Mouse (Mus musculus) liver, embryonic 16.5 days (tissue): Measurements from ENCODE around the gene Pmf1. TPM values are rescaled to one million over a fixed set of nuclear protein-coding genes. Genes with fewer than 3 reads are reported as not detected.
A peak's percentile ranks its signal among the peaks of the same experiment; 100 is the strongest.
"Not testable (repeated sequence)": the region's sequence is repeated elsewhere in the genome, so short reads cannot be mapped to it uniquely, and the experiment has no call there.

ENCODE experiments used
- ATAC-seq: fragments of 200-750 bp; cut with Nextera tagmentation; 2 replicates; pipeline ENCODE4 v1.8.0; 2017; ENCODE audit warnings: low read depth, mild to moderate bottlenecking, moderate number of reproducible peaks, moderate library complexity
- H3K27ac ChIP-seq: fragments of 300-500 bp; sonication (generic); 2 replicates; pipeline ENCODE4 v1.5.1; 2014; ENCODE audit warnings: mild to moderate bottlenecking, low read length
- H3K27me3 ChIP-seq: fragments of 300-500 bp; sonication (generic); 2 replicates; pipeline ENCODE4 v1.6.1; 2014; ENCODE audit warnings: low read depth, low read length, mixed read lengths; ENCODE audit not compliant: control insufficient read depth, insufficient read depth
- H3K36me3 ChIP-seq: fragments of 300-500 bp; sonication (generic); 2 replicates; pipeline ENCODE4 v1.6.1; 2014; ENCODE audit warnings: mild to moderate bottlenecking; ENCODE audit not compliant: control insufficient read depth, insufficient read depth
- H3K4me1 ChIP-seq: fragments of 300-500 bp; sonication (generic); 2 replicates; pipeline ENCODE4 v1.6.1; 2014; ENCODE audit warnings: low read depth, low read length, mixed read lengths; ENCODE audit not compliant: control insufficient read depth
- H3K4me2 ChIP-seq: fragments of 300-500 bp; sonication (generic); 2 replicates; pipeline ENCODE4 v1.6.1; 2014; ENCODE audit warnings: low read depth, low read length, mixed read lengths
- H3K4me3 ChIP-seq: fragments of 300-500 bp; sonication (generic); 2 replicates; pipeline ENCODE4 v1.5.1; 2014; ENCODE audit warnings: low read depth, mild to moderate bottlenecking, low read length
- H3K9ac ChIP-seq: fragments of 300-500 bp; sonication (generic); 2 replicates; pipeline ENCODE4 v1.6.1; 2014; ENCODE audit warnings: low read depth, low read length
- H3K9me3 ChIP-seq: fragments of 300-500 bp; sonication (generic); replicated peaks from 2 replicates; pipeline ENCODE4 v1.6.1; 2016; ENCODE audit warnings: low read length; ENCODE audit not compliant: control insufficient read depth
- WGBS: fragments of 180-500 bp; shearing (Covaris S2); extraction: QIAGEN DNeasy Blood & Tissue Kit; methylation state at CpG from one replicate; pipeline ENCODE4 v1.1.7; 2014; ENCODE audit not compliant: insufficient replicate concordance; 5-methylcytosine and 5-hydroxymethylcytosine counted together
- polyA plus RNA-seq: library from polyadenylated mRNA; unstranded; fragments of >200 nt; fragmentation: Nextera tagmentation; extraction: Ambion mirVana; gene quantifications from 2 replicates; pipeline ENCODE4 v1.2.1, GENCODE M21; 2015

Pmf1 gene
- polyA plus RNA-seq, 1 experiment from 2014 or later = 69.7 TPM

DNA sequence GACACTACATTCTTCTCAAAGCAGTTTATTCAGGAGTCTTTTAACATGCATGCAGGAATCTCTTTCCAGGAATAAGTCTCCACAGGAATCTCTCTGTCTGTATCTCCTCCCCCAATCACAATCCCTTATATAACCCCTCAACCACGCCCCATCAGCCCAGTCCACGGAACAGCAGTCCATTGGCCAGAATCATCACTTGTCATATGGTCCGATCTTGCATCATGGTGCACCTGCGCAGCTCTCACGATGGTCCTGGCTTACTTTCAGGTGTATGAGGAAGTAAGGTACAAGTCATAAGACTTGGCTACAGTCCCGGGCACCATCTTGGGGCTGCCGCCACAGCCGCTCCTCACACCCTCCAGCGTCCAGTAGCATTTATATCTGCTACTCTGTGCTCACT, 37.5 kb downstream of the Pmf1 start, which contains the start of gene Bglap3:
Gene Bglap3, minus strand, starts transcription at position 101 of the 400 bp plus-strand sequence.
- not testable (repeated sequence) for H3K9ac ChIP-seq, H3K27ac ChIP-seq, H3K36me3 ChIP-seq, H3K4me1 ChIP-seq, H3K9me3 ChIP-seq, ATAC-seq, H3K27me3 ChIP-seq, H3K4me3 ChIP-seq, H3K4me2 ChIP-seq
- WGBS = 76% methylated on average over 9 of the region's 9 CpGs

DNA sequence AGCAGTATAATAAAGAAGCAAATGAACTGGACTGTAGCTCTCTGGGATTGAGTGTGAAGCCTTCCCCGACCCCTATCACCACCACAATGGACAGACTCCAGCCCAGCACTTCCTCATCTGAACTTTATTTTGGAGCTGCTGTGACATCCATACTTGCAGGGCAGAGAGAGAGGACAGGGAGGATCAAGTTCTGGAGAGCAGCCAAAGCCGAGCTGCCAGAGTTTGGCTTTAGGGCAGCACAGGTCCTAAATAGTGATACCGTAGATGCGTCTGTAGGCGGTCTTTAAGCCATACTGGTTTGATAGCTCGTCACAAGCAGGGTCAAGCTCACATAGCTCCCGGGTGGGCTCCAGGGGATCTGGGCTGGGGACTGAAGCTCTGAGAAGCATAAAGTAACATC, 41.6 kb downstream of the Pmf1 start:
- not testable (repeated sequence) for H3K27ac ChIP-seq, H3K9me3 ChIP-seq, ATAC-seq, H3K4me2 ChIP-seq, H3K9ac ChIP-seq, H3K4me3 ChIP-seq, H3K36me3 ChIP-seq
- Histone ChIP-seq H3K4me1 (peaks cover 26% of the 10 kb centered on the region), H3K27me3 (peaks cover 17% of the 10 kb centered on the region)
- 66% methylated on average over 7 of the region's 7 CpGs for WGBS

DNA sequence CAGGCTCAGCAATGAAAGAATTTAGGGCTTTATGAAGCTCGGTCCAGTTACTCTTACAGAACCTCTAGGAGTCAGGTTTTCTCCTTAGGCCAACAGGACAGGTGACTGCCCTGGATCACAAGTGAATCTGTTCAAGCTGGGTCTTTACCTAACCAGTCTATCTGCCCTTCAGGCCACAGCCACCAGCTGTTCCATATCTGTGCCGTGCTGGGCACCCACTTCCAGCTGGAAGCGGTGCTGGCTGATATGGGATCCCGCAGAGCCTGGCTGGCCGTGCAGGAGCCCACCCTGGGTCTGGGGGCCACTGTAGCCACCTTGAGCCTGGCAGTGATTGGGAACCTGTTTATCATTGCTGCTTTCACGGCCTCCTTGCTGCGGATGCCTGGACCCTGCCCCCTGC, 42.6 kb downstream of the Pmf1 start:
- not testable (repeated sequence) for H3K9ac ChIP-seq, H3K4me2 ChIP-seq, H3K4me3 ChIP-seq, H3K9me3 ChIP-seq, H3K36me3 ChIP-seq, ATAC-seq, H3K27ac ChIP-seq
- Histone ChIP-seq H3K4me1 (peaks cover 36% of the 10 kb centered on the region), H3K27me3 (peaks cover 17% of the 10 kb centered on the region)
- WGBS = 36% methylated on average over 3 of the region's 7 CpGs

DNA sequence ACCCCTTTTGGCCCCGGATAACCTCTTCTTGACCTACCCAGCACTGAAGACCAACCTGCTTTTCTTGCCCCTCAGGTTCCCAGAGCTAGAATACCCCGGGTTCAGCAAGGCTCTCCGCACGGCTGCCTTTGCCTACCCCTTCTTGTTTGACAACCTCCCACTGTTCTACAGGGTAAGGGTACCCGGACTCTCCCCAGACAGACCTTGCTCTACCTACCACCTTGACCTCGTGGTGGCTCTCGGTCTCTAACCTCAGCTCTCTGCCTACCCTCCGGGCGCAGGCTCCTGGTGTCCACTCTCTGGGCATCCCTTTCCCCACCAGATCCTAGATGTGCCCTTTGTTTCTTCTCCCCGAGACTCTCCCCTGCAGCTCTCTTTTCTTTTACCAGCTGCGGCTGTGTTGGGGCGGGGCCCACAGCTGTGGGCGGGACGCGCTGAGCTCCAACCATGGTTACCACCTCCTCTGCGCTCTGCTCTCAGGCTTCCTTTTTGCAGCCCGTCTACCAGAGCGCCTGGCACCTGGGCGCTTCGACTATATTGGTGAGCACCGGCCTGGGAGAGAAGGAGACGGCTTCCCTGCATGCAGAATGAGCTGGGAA, 43.2 kb downstream of the Pmf1 start:
- H3K4me3 ChIP-seq, H3K9ac ChIP-seq: not testable (repeated sequence)

DNA sequence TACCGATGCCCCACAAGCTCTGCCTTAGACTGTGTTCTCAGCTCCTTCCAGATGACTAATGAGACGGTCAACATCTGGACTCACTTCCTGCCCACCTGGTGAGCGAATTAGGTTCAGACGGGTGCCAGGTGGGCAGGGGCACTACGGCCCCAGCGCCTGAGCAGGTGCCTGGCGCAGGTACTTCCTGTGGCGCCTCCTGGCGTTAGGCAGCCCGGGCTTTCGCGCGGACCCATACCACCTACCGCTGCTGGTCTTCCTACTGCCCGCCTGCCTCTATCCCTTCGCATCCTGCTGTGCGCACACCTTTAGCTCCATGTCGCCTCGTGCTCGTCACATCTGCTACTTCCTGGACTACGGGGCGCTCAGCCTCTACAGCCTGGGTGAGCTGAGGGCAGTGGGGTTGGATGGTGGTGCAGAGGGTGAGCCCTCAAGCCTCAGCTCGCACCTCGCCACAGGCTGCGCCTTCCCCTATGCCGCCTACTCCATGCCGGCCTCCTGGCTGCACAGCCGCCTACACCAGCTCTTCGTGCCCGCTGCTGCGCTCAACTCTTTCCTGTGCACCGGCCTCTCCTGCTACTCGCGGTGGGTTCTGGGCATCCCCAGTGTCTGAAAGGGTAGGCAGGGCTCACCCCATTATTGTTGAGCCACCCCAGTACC, 44.3 kb downstream of the Pmf1 start:
- Histone ChIP-seq H3K9me3 (peaks cover 4% of the 10 kb centered on the region; the same call in 1 of the 2 replicates), H3K9ac (no peak overlapping the region), H3K27ac (no peak overlapping the region), H3K36me3 (peaks cover 15% of the 10 kb centered on the region), H3K27me3 (peaks cover 17% of the 10 kb centered on the region), H3K4me2 (peak overlapping the region; percentile 67; the same call in 1 of the 2 replicates), H3K4me3 (peak overlapping the region; percentile 59; the same call in 1 of the 2 replicates), H3K4me1 (peaks cover 52% of the 10 kb centered on the region)
- no peak for ATAC-seq
- 36% methylated on average over 34 of the region's 34 CpGs for WGBS

More for the DNA sequence above, 43.2 kb downstream of the Pmf1 start:
- not testable (repeated sequence) for H3K36me3 ChIP-seq, H3K27ac ChIP-seq, H3K9me3 ChIP-seq
- peak; percentile 45 for ATAC-seq
- 7% methylated on average over 18 of the region's 22 CpGs for WGBS
- Histone ChIP-seq H3K4me1 (peaks cover 42% of the 10 kb centered on the region), H3K4me2 (0 out of 2 replicates have a peak overlapping the region, but pooled peaks have one; percentile 46), H3K27me3 (peaks cover 17% of the 10 kb centered on the region)

DNA sequence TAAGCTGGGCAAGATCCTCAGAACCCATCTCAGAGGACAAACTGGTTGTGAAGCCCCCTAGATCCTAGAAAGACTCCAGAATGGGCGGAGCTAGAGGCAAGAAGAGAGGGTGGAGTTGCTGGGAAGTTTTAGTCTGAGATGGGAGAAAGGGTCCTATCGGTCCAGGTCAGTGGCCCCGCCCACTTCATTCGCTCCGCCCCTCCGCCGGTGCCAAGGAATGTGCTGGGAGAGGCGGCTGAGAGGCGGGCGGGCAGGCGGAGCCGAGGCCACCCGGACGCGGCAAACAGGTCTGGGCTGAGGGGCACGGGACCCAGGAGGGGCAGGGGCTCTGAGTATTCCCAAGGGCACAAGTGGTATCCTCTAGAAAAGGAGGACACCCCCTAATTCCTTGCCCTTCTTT, 45.8 kb downstream of the Pmf1 start, which contains the start of gene Paqr6:
Gene Paqr6, plus strand, starts transcription at position 248 of the 400 bp plus-strand sequence.
- Histone ChIP-seq H3K4me1 (peaks cover 53% of the 10 kb centered on the region), H3K4me2 (peak within 1 kb of the TSS; percentile 67), H3K27ac (peak within 1 kb of the TSS; percentile 87), H3K36me3 (peaks cover 30% of the 10 kb centered on the region), H3K4me3 (peak within 1 kb of the TSS; percentile 59), H3K9me3 (no peaks in the 10 kb centered on the region), H3K27me3 (peaks cover 17% of the 10 kb centered on the region), H3K9ac (peak within 1 kb of the TSS; percentile 59)
- ATAC-seq = peak; percentile 68
- 3% methylated on average over 16 of the region's 16 CpGs for WGBS

DNA sequence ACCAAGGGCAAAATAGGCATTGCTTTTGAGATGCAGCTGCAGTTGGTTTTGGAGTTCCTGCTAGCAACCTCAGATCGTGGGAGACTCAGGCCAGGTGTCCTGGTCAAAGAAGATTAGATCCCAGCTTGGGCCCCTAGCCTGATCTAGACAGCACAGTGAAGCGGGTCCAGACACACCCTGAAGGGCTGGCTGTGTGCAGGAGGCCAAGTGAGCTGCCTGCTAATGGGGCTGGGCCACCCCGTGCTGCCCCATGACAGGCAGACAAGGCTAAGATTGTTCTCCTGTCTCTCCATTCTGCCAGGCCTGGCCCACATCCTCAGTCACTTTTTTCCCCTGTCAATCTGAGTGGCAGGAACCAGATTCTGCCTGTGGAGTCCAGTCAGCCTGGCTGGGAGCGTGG, 46.4 kb downstream of the Pmf1 start:
- Histone ChIP-seq H3K27ac (peak overlapping the region; percentile 87), H3K4me2 (peak overlapping the region; percentile 67), H3K4me1 (peaks cover 53% of the 10 kb centered on the region), H3K9me3 (no peaks in the 10 kb centered on the region), H3K9ac (peak overlapping the region; percentile 59), H3K27me3 (peaks cover 17% of the 10 kb centered on the region), H3K4me3 (peak overlapping the region; percentile 59), H3K36me3 (peaks cover 36% of the 10 kb centered on the region)
- WGBS = 22% methylated on average over 4 of the region's 4 CpGs
- ATAC-seq = peak; percentile 94

DNA sequence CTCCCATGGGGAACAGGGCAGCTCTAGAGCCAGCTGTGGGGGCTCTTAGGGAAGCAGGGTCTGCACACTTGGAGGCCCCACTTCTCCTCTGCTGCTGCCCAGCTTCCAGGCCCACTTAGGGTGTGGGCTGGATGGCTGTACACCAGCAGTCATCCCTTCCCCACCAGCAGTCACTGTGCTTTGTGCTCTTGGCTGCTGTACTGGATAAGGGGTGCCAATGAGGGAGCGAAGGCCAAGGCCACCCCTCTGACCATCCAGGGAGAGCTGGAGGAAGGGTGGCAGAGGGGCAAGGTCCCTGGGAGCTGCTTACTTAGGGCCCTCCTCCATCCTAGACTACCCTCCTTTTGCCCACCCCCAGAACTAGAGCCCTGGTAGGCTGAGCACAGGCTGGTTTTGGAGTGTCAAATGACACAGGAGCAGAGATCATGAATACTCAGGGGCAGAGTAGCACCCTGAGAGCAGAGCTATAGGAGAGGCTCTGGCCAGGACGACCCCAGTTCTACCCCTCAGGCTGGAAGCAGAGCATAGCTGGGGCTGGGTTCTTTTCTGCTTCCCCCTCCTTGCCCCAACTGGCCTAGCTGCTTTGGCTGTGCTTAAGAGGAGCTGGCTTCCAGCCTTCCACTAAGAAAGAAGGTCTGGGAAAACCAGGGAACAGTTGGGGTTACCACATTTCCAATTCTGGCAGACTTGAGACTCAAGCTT, 48.4 kb downstream of the Pmf1 start:
- no peak for ATAC-seq
- Histone ChIP-seq H3K27ac (peak overlapping the region; percentile 87), H3K27me3 (peaks cover 17% of the 10 kb centered on the region), H3K4me3 (no peak overlapping the region), H3K9ac (no peak overlapping the region), H3K36me3 (peaks cover 53% of the 10 kb centered on the region), H3K4me1 (peaks cover 51% of the 10 kb centered on the region), H3K9me3 (no peaks in the 10 kb centered on the region), H3K4me2 (no peak overlapping the region)
- WGBS = 80% methylated on average over 2 of the region's 2 CpGs
